Mouse (Mus musculus): ENCODE data around the gene Ehhadh.

The Ehhadh gene

DNA sequence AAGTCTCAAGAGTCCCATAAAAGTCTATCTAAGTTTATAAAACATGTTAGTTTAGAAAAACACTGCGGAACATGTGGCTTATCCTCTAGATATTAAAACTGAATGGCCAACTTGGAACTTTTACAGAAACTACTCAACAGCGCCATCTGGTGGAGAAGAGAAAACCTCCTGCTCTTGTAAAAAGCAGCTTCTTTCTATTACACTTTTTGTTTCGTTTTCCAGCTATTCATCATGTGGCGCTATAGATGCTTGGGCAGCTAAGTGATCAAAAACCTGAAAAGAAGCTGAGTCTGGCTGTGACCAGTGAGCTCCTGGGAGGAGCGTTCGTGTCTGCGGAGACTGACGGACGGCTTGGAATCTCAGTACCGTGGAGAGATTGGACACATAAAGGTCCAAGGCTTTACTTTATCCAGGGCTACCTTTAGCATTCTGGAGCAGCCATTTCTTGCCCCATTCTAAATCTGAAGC, 59.7 kb downstream of the Ehhadh start:
- DNase-seq (ENCODE audit: low spot score) = peak; percentile 91

DNA sequence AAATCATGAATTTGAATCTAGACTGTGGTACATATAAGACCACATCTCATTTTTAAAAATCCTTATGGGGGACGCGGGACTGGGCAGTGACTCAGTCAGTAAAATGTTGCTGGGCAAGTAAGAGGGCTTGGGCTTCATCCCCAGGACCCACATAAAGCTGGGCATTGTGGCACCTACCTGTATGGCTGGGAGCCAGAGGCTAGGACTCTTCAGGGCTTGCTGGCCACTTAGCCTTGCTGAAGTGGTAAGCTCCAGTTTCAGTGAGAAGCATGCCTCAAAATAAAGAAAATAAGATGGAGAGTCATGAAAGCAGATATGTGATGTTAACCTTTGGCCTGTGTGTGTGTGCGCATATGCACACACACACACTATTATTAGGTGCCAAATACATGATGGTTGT, 60.2 kb downstream of the Ehhadh start:
- DNase-seq (ENCODE audit: low spot score) = no peak

DNA sequence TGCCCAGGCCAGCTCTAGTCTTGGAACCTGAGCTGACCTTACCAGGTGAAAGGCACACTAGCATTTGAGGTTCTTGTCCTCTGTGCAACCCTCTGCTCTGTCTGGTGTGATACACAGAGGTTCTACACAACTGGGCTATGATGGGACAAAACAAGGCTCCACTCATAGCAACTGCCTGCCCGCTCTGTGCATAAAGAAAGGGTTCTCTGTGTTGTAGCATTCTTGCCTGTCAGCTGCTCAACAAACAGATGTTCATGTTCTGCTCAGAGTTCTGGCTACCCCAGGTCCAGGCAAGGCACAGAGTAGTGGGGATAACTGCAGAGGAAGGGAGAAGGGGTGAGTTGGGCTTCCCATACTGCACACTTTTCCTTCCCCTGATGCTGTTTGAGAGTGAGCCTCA, 63.3 kb downstream of the Ehhadh start:
- no peak for DNase-seq (ENCODE audit: low spot score)

DNA sequence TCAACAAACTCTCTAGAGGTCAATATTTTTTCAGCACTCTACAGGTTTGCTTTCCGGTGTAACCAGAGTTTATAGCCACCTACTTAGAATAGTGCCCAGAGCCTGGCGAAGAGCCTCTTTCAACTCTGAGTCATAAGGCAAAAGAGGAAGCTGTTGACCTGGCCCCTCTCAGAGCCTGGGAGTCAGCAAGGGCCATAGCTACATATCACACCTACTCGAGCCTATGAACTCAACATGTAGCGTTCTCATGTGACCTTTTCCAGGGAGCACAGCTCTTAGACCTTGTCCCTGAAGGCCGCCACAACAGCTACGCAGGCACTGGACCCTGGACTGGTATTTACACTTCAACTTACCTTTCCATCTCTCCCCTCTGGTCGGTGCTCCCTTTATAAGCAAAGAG, 67.8 kb downstream of the Ehhadh start:
- DNase-seq (ENCODE audit: low spot score) = no peak

DNA sequence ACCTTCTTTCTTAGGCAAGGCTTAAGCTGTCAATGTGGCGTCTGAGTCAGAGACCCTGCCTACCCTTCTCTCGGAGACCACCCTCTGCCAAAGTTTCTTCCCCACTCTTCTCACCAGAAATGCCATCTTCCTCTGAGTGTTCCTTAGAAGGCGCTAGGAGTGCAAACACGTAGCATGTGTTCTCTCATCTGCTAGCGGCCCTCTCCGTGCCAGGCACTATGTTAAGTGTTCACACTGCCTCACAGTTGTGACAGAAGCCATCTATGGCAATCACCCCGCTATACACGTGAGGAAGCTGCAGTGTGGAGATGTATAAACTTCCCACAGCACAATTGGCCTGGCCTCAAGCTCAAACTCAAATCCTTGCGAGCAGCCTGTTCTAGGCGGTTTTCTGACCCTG, 73.1 kb downstream of the Ehhadh start:
- DNase-seq (ENCODE audit: low spot score) = no peak

Measured in embryo, embryonic 10.5 days (tissue).